Mouse (Mus musculus) liver, embryonic 11.5 days (tissue): ENCODE data around the gene Efna2. TPM values are rescaled to one million over a fixed set of nuclear protein-coding genes. Genes with fewer than 3 reads are reported as not detected.

Source experiments
- ATAC-seq: fragments of 200-750 bp; cut with Nextera tagmentation; replicated peaks from 2 replicates; pipeline ENCODE4 v1.8.0; 2017; ENCODE audit warnings: moderate number of reproducible peaks, mild to moderate bottlenecking, moderate TSS enrichment, moderate library complexity; ENCODE audit not compliant: low FRiP score
- DNase-seq: peaks from one replicate; pipeline ENCODE4 v3.0.0-alpha.2; 2017; ENCODE audit warnings: low spot score
- H3K27ac ChIP-seq: fragments of 300-500 bp; sonication (generic); 2 replicates; pipeline ENCODE4 v1.5.1; 2014; ENCODE audit warnings: mild to moderate bottlenecking, low read depth, low read length, control low read depth
- H3K27me3 ChIP-seq: fragments of 300-500 bp; sonication (generic); replicated peaks from 2 replicates; pipeline ENCODE4 v1.6.1; 2014; ENCODE audit warnings: low read length, mixed read lengths; ENCODE audit not compliant: control insufficient read depth, insufficient read depth
- H3K36me3 ChIP-seq: fragments of 300-500 bp; sonication (generic); 2 replicates; pipeline ENCODE4 v1.6.1; 2014; ENCODE audit warnings: mild to moderate bottlenecking, low read length, moderate library complexity, mixed read lengths; ENCODE audit not compliant: control insufficient read depth, insufficient read depth
- H3K4me1 ChIP-seq: fragments of 300-500 bp; sonication (generic); replicated peaks from 2 replicates; pipeline ENCODE4 v1.6.1; 2014; ENCODE audit warnings: low read length, mixed read lengths; ENCODE audit not compliant: control insufficient read depth, insufficient read depth
- H3K4me2 ChIP-seq: fragments of 300-500 bp; sonication (generic); 2 replicates; pipeline ENCODE4 v1.6.1; 2014; ENCODE audit warnings: mild to moderate bottlenecking, control low read depth, moderate library complexity
- H3K4me3 ChIP-seq: fragments of 300-500 bp; sonication (generic); 2 replicates; pipeline ENCODE4 v1.5.1; 2014; ENCODE audit warnings: low read depth, low read length, control low read depth
- H3K9ac ChIP-seq: fragments of 300-500 bp; sonication (generic); 2 replicates; pipeline ENCODE4 v1.6.1; 2014; ENCODE audit warnings: low read depth, low read length, control low read depth
- H3K9me3 ChIP-seq: fragments of 300-500 bp; sonication (generic); 2 replicates; pipeline ENCODE4 v1.6.1; 2016; ENCODE audit warnings: low read length, inconsistent platforms, mixed read lengths; ENCODE audit not compliant: control insufficient read depth
- WGBS: fragments of 180-500 bp; shearing (Covaris S2); extraction: QIAGEN DNeasy Blood & Tissue Kit; methylation state at CpG from one replicate; pipeline ENCODE4 v1.1.7; 2014; 5-methylcytosine and 5-hydroxymethylcytosine counted together
- polyA plus RNA-seq: library from polyadenylated mRNA; unstranded; fragments of >200 nt; fragmentation: Nextera tagmentation; extraction: Ambion mirVana; gene quantifications from 2 replicates; pipeline ENCODE4 v1.2.1, GENCODE M21; 2014

Gene Efna2
- polyA plus RNA-seq, 1 experiment from 2014 or later: 10.7 TPM

- H3K4me2 ChIP-seq: peak overlapping the region; percentile 79
- H3K27ac ChIP-seq: peak overlapping the region; percentile 97
- no peak for ATAC-seq
- no peaks in the 10 kb centered on the region for H3K27me3 ChIP-seq
- peaks cover 57% of the 10 kb centered on the region for H3K4me1 ChIP-seq
- 25% methylated on average over 15 of the region's 15 CpGs for WGBS
- peaks cover 56% of the 10 kb centered on the region for H3K36me3 ChIP-seq
- peak overlapping the region; percentile 91 for H3K4me3 ChIP-seq
- no peak for DNase-seq
- H3K9ac ChIP-seq: peak overlapping the region; percentile 97
- H3K9me3 ChIP-seq: no peaks in the 10 kb centered on the region
Measured at GRCm38 (mm10) chr10:80152071-80152872, 27.0 kb upstream of the Efna2 start.

GRCm38 (mm10) chr10:80152873-80153260 is 26.4 kb upstream of the Efna2 start:
- no peaks in the 10 kb centered on the region for H3K27me3 ChIP-seq
- peak overlapping the region; percentile 97; the same call in 1 of the 2 replicates for H3K9ac ChIP-seq
- H3K27ac ChIP-seq: peak overlapping the region; percentile 97
- peak overlapping the region; percentile 79 for H3K4me2 ChIP-seq
- ATAC-seq: no peak
- H3K9me3 ChIP-seq: no peaks in the 10 kb centered on the region
- peak overlapping the region; percentile 91 for H3K4me3 ChIP-seq
- no peak for DNase-seq
- peaks cover 57% of the 10 kb centered on the region for H3K4me1 ChIP-seq
- 53% methylated on average over 3 of the region's 3 CpGs for whole genome bisulfite sequencing
- peaks cover 59% of the 10 kb centered on the region for H3K36me3 ChIP-seq

- Histone ChIP-seq H3K4me2 (peak overlapping the region; percentile 79), H3K27me3 (no peaks in the 10 kb centered on the region), H3K27ac (peak overlapping the region; percentile 2; the same call in 1 of the 2 replicates), H3K4me1 (peaks cover 63% of the 10 kb centered on the region), H3K9me3 (no peaks in the 10 kb centered on the region), H3K4me3 (0 out of 2 replicates have a peak overlapping the region, but pooled peaks have one; percentile 0), H3K36me3 (peaks cover 59% of the 10 kb centered on the region), H3K9ac (no peak overlapping the region)
- no peak for DNase-seq
- no peak for ATAC-seq
- 83% methylated on average over 19 of the region's 19 CpGs for WGBS
Measured at GRCm38 (mm10) chr10:80153713-80154112, 25.6 kb upstream of the Efna2 start.

- 87% methylated on average over 7 of the region's 7 CpGs for WGBS
- Histone ChIP-seq H3K9me3 (no peaks in the 10 kb centered on the region), H3K9ac (no peak overlapping the region), H3K36me3 (peaks cover 59% of the 10 kb centered on the region), H3K27ac (no peak overlapping the region), H3K4me3 (no peak overlapping the region), H3K4me1 (peaks cover 70% of the 10 kb centered on the region), H3K27me3 (no peaks in the 10 kb centered on the region), H3K4me2 (no peak overlapping the region)
- DNase-seq (no peak), ATAC-seq (no peak)
Measured at GRCm38 (mm10) chr10:80154384-80154783, 24.9 kb upstream of the Efna2 start.

- no peaks in the 10 kb centered on the region for H3K27me3 ChIP-seq
- no peak overlapping the region for H3K9ac ChIP-seq
- H3K36me3 ChIP-seq: peaks cover 55% of the 10 kb centered on the region
- no peak overlapping the region for H3K27ac ChIP-seq
- no peak overlapping the region for H3K4me3 ChIP-seq
- no peaks in the 10 kb centered on the region for H3K9me3 ChIP-seq
- no peak overlapping the region for H3K4me2 ChIP-seq
- ATAC-seq (no peak), DNase-seq (no peak)
- 75% methylated on average over 1 of the region's 1 CpGs for WGBS
- peaks cover 74% of the 10 kb centered on the region for H3K4me1 ChIP-seq
Measured at GRCm38 (mm10) chr10:80155277-80155676, 24.0 kb upstream of the Efna2 start.

- 84% methylated on average over 29 of the region's 29 CpGs for WGBS
- no peak overlapping the region for H3K4me3 ChIP-seq
- no peak overlapping the region for H3K9ac ChIP-seq
Measured at GRCm38 (mm10) chr10:80156002-80156751, 23.1 kb upstream of the Efna2 start.

GRCm38 (mm10) chr10:80156752-80157053 is 22.6 kb upstream of the Efna2 start:
- Histone ChIP-seq H3K9me3 (no peaks in the 10 kb centered on the region), H3K4me2 (no peak overlapping the region), H3K4me1 (peaks cover 81% of the 10 kb centered on the region), H3K27me3 (no peaks in the 10 kb centered on the region), H3K27ac (no peak overlapping the region; the same call in 1 of the 2 replicates), H3K4me3 (no peak overlapping the region), H3K36me3 (peaks cover 51% of the 10 kb centered on the region), H3K9ac (no peak overlapping the region)
- 75% methylated on average over 7 of the region's 7 CpGs for WGBS
- no peak for ATAC-seq
- no peak for DNase-seq

More at GRCm38 (mm10) chr10:80156002-80156751, 23.1 kb upstream of the Efna2 start:
- DNase-seq (no peak), ATAC-seq (no peak)
- H3K27ac ChIP-seq: no peak overlapping the region
- H3K36me3 ChIP-seq: peaks cover 54% of the 10 kb centered on the region
- no peaks in the 10 kb centered on the region for H3K9me3 ChIP-seq
- H3K4me2 ChIP-seq: no peak overlapping the region
- no peaks in the 10 kb centered on the region for H3K27me3 ChIP-seq
- peaks cover 79% of the 10 kb centered on the region for H3K4me1 ChIP-seq

- peaks cover 82% of the 10 kb centered on the region for H3K4me1 ChIP-seq
- peak overlapping the region; percentile 13; the same call in 1 of the 2 replicates for H3K4me2 ChIP-seq
- H3K36me3 ChIP-seq: peaks cover 46% of the 10 kb centered on the region
- ATAC-seq (no peak), DNase-seq (no peak)
- 72% methylated on average over 15 of the region's 15 CpGs for WGBS
- no peak overlapping the region; the same call in 1 of the 2 replicates for H3K27ac ChIP-seq
- H3K4me3 ChIP-seq: no peak overlapping the region
- H3K9me3 ChIP-seq: no peaks in the 10 kb centered on the region
- H3K27me3 ChIP-seq: no peaks in the 10 kb centered on the region
- H3K9ac ChIP-seq: no peak overlapping the region
Measured at GRCm38 (mm10) chr10:80157141-80157929, 21.9 kb upstream of the Efna2 start.
